Mouse (Mus musculus) midbrain, embryonic 16.5 days (tissue): ENCODE measurements at regions not wholly inside any gene's neighbourhood (a gene's known extent, or its start where the extent isn't known, plus 50 kb on each side); places are given as distances from the start of the nearest gene placed in this dataset.
A peak's percentile ranks its signal among the peaks of the same experiment; 100 is the strongest.

ENCODE experiments used
- ATAC-seq: fragments of 200-750 bp; cut with Nextera tagmentation; 2 replicates; pipeline ENCODE4 v1.8.0; 2017; ENCODE audit warnings: moderate TSS enrichment
- H3K27ac ChIP-seq: fragments of 300-500 bp; sonication (generic); 2 replicates; pipeline ENCODE4 v1.5.1; 2014; ENCODE audit warnings: mild to moderate bottlenecking, low read length, mixed read lengths
- H3K27me3 ChIP-seq: fragments of 300-500 bp; sonication (generic); 2 replicates; pipeline ENCODE4 v1.6.1; 2014; ENCODE audit warnings: low read depth, low read length, mixed read lengths; ENCODE audit not compliant: control insufficient read depth, insufficient read depth
- H3K36me3 ChIP-seq: fragments of 300-500 bp; sonication (generic); 2 replicates; pipeline ENCODE4 v1.6.1; 2014; ENCODE audit warnings: mild to moderate bottlenecking, low read length, moderate library complexity, mixed read lengths; ENCODE audit not compliant: control insufficient read depth, insufficient read depth
- H3K4me1 ChIP-seq: fragments of 300-500 bp; sonication (generic); 2 replicates; pipeline ENCODE4 v1.6.1; 2014; ENCODE audit warnings: mild to moderate bottlenecking, low read length, mixed read lengths; ENCODE audit not compliant: control insufficient read depth, insufficient read depth
- H3K4me2 ChIP-seq: fragments of 300-500 bp; sonication (generic); 2 replicates; pipeline ENCODE4 v1.6.1; 2014; ENCODE audit warnings: mild to moderate bottlenecking, low read length, mixed read lengths
- H3K4me3 ChIP-seq: fragments of 300-500 bp; sonication (generic); 2 replicates; pipeline ENCODE4 v1.5.1; 2014; ENCODE audit warnings: low read depth, mild to moderate bottlenecking, low read length, moderate library complexity, mixed read lengths
- H3K9ac ChIP-seq: fragments of 300-500 bp; sonication (generic); 2 replicates; pipeline ENCODE4 v1.6.1; 2014; ENCODE audit warnings: low read depth, low read length, mixed read lengths
- H3K9me3 ChIP-seq: fragments of 300-500 bp; sonication (generic); replicated peaks from 2 replicates; pipeline ENCODE4 v1.6.1; 2014; ENCODE audit warnings: mild to moderate bottlenecking, low read length, mixed read lengths; ENCODE audit not compliant: control insufficient read depth, poor library complexity, severe bottlenecking
- WGBS: fragments of 180-500 bp; shearing (Covaris S2); extraction: QIAGEN DNeasy Blood & Tissue Kit; methylation state at CpG from one replicate; pipeline ENCODE4 v1.1.7; 2014; 5-methylcytosine and 5-hydroxymethylcytosine counted together

DNA sequence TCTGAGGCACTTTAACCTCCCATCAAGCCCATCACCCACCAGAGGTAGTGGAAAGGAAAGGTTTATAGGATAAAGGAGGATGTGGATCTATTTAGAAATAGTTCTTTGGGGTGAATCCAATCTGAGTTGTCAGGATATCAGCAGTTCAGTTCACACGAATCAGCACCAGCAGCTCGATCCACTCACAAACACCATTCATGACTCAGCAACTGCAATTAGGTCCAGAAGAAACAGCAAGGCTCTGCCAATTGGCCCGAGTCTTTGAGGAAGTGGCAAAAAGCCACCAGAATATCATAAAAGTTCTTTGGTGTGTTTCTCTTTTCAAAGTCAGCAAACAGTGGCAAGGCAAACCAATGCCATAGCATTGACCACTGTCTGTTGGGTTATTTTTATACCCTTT lies 122.4 kb downstream of the Chst1 start:
- Histone ChIP-seq H3K4me1 (peaks cover 24% of the 10 kb centered on the region), H3K27ac (no peak overlapping the region), H3K9ac (no peak overlapping the region), H3K36me3 (no peaks in the 10 kb centered on the region), H3K4me2 (no peak overlapping the region), H3K27me3 (no peaks in the 10 kb centered on the region), H3K4me3 (no peak overlapping the region), H3K9me3 (0 out of 2 replicates have a peak, but pooled peaks cover 2% of the 10 kb centered on the region)
- no peak for ATAC-seq
- 87% methylated on average over 3 of the region's 3 CpGs for WGBS

DNA sequence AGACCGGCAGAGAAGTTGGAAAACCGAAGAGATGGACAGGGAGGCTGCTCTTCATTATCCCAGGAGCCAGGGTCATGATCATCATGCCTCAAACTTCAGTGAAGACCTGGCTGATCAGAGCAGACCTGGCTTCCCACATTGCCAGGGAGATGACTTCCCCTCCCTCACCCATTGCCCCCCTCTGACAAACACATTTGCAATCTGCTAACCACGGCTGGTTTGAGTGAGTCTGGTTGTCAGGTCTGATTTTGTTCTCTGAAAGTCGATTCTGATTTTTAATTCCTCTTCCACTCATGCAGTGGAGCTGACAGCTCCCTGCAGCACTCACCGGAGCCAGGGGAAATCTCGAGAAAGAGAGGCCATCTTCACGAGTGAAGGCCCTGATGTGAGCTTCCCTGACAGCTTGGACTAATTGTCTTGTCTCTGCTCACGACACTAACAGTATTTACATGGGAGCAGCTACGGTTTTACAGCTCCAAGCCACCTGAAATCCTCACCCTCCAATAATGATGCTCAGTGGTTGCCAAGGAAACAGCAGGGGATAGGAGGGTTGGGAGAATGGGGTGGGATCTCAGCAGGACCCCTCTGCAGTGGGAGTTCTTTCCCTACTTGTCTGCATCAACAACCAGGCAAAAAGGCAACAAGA lies 124.2 kb downstream of the Chst1 start:
- Histone ChIP-seq H3K9me3 (0 out of 2 replicates have a peak, but pooled peaks cover 2% of the 10 kb centered on the region), H3K4me2 (peak overlapping the region; percentile 35; the same call in 1 of the 2 replicates), H3K4me3 (no peak overlapping the region), H3K4me1 (peaks cover 25% of the 10 kb centered on the region), H3K27me3 (no peaks in the 10 kb centered on the region), H3K36me3 (no peaks in the 10 kb centered on the region), H3K27ac (peak overlapping the region; percentile 87), H3K9ac (peak overlapping the region; percentile 26; the same call in 1 of the 2 replicates)
- ATAC-seq: peak; percentile 84
- WGBS: 22% methylated on average over 9 of the region's 9 CpGs

GRCm38 (mm10) chr2:92726640-92727039 lies 127.1 kb downstream of the Chst1 start:
- no peak overlapping the region for H3K4me2 ChIP-seq
- H3K4me1 ChIP-seq: peaks cover 25% of the 10 kb centered on the region
- H3K27me3 ChIP-seq: no peaks in the 10 kb centered on the region
- peak; percentile 12; the same call in 1 of the 2 replicates for ATAC-seq
- WGBS: 26% methylated on average over 7 of the region's 7 CpGs
- H3K9me3 ChIP-seq: no peaks in the 10 kb centered on the region
- no peak overlapping the region for H3K4me3 ChIP-seq
- H3K9ac ChIP-seq: no peak overlapping the region
- no peaks in the 10 kb centered on the region for H3K36me3 ChIP-seq
- peak overlapping the region; percentile 73 for H3K27ac ChIP-seq

- Histone ChIP-seq H3K27ac (peak overlapping the region; percentile 73), H3K27me3 (no peaks in the 10 kb centered on the region), H3K4me2 (no peak overlapping the region), H3K9ac (no peak overlapping the region), H3K36me3 (no peaks in the 10 kb centered on the region), H3K9me3 (no peaks in the 10 kb centered on the region), H3K4me1 (peaks cover 25% of the 10 kb centered on the region), H3K4me3 (no peak overlapping the region)
- ATAC-seq: no peak
- WGBS: 87% methylated on average over 2 of the region's 2 CpGs
Measured at GRCm38 (mm10) chr2:92727241-92727640, 127.7 kb downstream of the Chst1 start.

DNA sequence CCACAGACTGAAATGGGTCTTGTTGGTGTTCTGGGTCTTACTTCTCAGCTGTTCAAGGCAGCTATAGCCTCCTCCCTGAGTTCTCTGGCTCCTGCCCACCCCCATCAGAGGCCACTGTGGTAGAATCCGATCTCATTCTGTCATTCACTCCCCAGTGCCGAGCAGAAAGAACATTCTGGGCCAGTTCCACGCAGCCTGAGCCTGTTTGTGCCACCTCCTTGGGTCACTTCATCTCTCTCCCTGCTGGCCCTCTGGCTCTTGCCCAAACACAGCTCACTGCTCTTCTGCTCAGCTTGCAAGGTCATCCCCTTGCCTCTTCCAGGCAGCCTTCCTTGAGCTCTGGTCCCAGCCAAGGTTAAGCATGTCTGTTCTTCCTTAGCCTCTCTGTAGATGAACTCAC lies 128.9 kb downstream of the Chst1 start:
- no peaks in the 10 kb centered on the region for H3K36me3 ChIP-seq
- no peak overlapping the region for H3K27ac ChIP-seq
- no peak for ATAC-seq
- peaks cover 22% of the 10 kb centered on the region for H3K4me1 ChIP-seq
- WGBS: 80% methylated on average over 3 of the region's 3 CpGs
- H3K4me2 ChIP-seq: no peak overlapping the region
- H3K9ac ChIP-seq: no peak overlapping the region
- H3K27me3 ChIP-seq: no peaks in the 10 kb centered on the region
- H3K4me3 ChIP-seq: no peak overlapping the region
- H3K9me3 ChIP-seq: no peaks in the 10 kb centered on the region

GRCm38 (mm10) chr2:92730371-92730770 lies 130.9 kb downstream of the Chst1 start:
- Histone ChIP-seq H3K36me3 (no peaks in the 10 kb centered on the region), H3K27me3 (no peaks in the 10 kb centered on the region), H3K4me3 (no peak overlapping the region), H3K9ac (no peak overlapping the region), H3K4me1 (peaks cover 10% of the 10 kb centered on the region), H3K9me3 (no peaks in the 10 kb centered on the region), H3K4me2 (no peak overlapping the region), H3K27ac (no peak overlapping the region)
- 94% methylated on average over 6 of the region's 6 CpGs for WGBS
- no peak for ATAC-seq

DNA sequence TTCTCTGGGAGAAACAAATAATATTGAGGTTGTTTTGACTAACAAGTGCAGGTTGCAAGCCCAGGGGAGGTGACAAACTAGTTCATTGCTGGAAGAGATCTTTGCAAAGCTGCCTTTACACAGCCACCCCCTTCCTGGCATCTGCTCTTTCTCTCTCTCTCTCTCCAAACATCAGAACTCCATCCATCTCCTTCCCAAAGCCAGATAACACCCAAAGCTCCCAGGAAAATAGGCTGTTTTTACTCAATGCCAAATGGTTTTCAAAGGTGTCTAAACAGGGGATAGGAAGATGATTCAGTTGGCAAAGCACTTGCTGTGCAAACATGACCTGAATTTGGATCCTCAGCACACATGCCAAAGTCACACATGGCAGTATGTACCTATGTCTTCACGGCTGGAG lies 133.9 kb downstream of the Chst1 start:
- 97% methylated on average over 1 of the region's 1 CpGs for WGBS
- H3K9me3 ChIP-seq: no peaks in the 10 kb centered on the region
- H3K4me3 ChIP-seq: no peak overlapping the region
- no peak for ATAC-seq
- no peak overlapping the region for H3K9ac ChIP-seq
- no peak overlapping the region for H3K4me2 ChIP-seq
- no peak overlapping the region for H3K27ac ChIP-seq
- H3K36me3 ChIP-seq: no peaks in the 10 kb centered on the region
- H3K4me1 ChIP-seq: no peaks in the 10 kb centered on the region
- H3K27me3 ChIP-seq: no peaks in the 10 kb centered on the region

- H3K27ac ChIP-seq: no peak overlapping the region
- H3K27me3 ChIP-seq: no peaks in the 10 kb centered on the region
- no peak overlapping the region for H3K9ac ChIP-seq
- H3K4me3 ChIP-seq: no peak overlapping the region
- H3K4me1 ChIP-seq: no peaks in the 10 kb centered on the region
- no peaks in the 10 kb centered on the region for H3K9me3 ChIP-seq
- WGBS: 76% methylated on average over 5 of the region's 5 CpGs
- no peak for ATAC-seq
- H3K36me3 ChIP-seq: no peaks in the 10 kb centered on the region
- H3K4me2 ChIP-seq: no peak overlapping the region
Measured at GRCm38 (mm10) chr2:92735784-92736183, 136.3 kb downstream of the Chst1 start.

GRCm38 (mm10) chr2:92737301-92737700 lies 137.8 kb downstream of the Chst1 start:
- H3K4me2 ChIP-seq: no peak overlapping the region
- no peaks in the 10 kb centered on the region for H3K36me3 ChIP-seq
- H3K9me3 ChIP-seq: no peaks in the 10 kb centered on the region
- H3K9ac ChIP-seq: no peak overlapping the region
- H3K27me3 ChIP-seq: no peaks in the 10 kb centered on the region
- H3K27ac ChIP-seq: no peak overlapping the region
- no peaks in the 10 kb centered on the region for H3K4me1 ChIP-seq
- 81% methylated on average over 1 of the region's 1 CpGs for WGBS
- no peak overlapping the region for H3K4me3 ChIP-seq
- no peak for ATAC-seq
